Mouse (Mus musculus): ENCODE measurements around the gene Zfp597.

DNA sequence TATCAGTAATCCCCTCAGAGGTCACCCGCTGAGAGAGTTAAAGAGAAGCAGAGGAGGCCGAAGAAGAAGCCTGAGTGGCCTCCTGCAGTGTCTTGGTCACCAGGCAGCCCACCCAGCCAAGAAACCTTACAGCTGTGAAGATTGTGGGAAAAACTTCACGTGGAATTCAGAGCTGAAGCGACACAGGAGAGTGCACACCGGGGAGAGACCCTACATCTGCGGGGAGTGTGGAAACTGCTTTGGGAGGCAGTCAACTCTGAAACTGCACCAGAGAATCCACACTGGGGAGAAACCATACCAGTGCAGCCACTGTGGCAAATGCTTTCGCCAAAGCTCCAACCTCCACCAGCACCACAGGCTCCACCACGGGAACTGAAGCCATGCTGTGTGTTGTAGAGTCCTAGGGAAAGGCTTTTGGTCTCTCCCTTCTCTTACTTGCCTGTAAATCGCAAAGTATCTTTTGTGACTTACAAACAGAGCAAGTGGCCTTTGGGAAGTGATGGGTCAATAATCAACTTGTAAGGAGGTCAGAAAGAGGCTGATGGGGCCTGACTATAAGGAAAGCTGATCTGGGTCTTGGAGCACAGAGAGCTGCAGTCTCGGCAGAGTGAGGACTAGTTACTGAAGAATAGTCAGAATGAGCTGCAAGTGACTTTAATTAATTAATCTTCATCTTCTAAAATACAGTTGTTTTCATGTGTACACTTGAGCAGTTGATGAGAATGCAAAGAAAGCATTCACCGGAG lies 29.8 kb downstream of the Zfp597 start:
- TF ChIP-seq POLR2A (IDR thresholded peaks at IDR 0.05; ENCODE audit: insufficient read depth, low read depth, low read length) (no peak), EP300 (IDR thresholded peaks at IDR 0.05; ENCODE audit: insufficient read depth, low read depth, low read length) (no peak), CTCF (IDR thresholded peaks at IDR 0.05) (no peak)
